Mouse (Mus musculus) liver, adult 2 months (tissue): ENCODE measurements at regions not wholly inside any gene's neighbourhood (a gene's known extent, or its start where the extent isn't known, plus 50 kb on each side); places are given as distances from the start of the nearest gene placed in this dataset.

ENCODE experiments used
- DNase-seq: peaks from one replicate; pipeline ENCODE4 v3.0.0-alpha.2; 2011; ENCODE audit warnings: low read depth, low spot score; ENCODE audit errors: extremely low read depth
- H3K27ac ChIP-seq: fragments of 200-500 bp; replicated peaks from 2 replicates; pipeline ENCODE4 v1.5.1; 2012; ENCODE audit warnings: low read depth, mild to moderate bottlenecking, control low read depth, inconsistent platforms, low read length; ENCODE audit not compliant: insufficient read depth
- H3K27me3 ChIP-seq: fragments of 200-500 bp; 2 replicates; pipeline ENCODE4 v1.6.1; 2012; ENCODE audit warnings: mild to moderate bottlenecking, moderate library complexity, low read length, inconsistent platforms; ENCODE audit not compliant: control insufficient read depth, insufficient read depth
- H3K36me3 ChIP-seq: fragments of 200-500 bp; 2 replicates; pipeline ENCODE4 v1.6.1; 2012; ENCODE audit warnings: low read length, inconsistent platforms; ENCODE audit not compliant: control insufficient read depth, insufficient read depth
- H3K4me1 ChIP-seq: fragments of 200-500 bp; 2 replicates; pipeline ENCODE4 v1.6.1; 2011; ENCODE audit warnings: low read length; ENCODE audit not compliant: control insufficient read depth, insufficient read depth
- H3K4me3 ChIP-seq: fragments of 200-500 bp; 2 replicates; pipeline ENCODE4 v1.5.1; 2011; ENCODE audit warnings: low read depth, mild to moderate bottlenecking, control low read depth, low read length, moderate library complexity; ENCODE audit not compliant: insufficient read depth
- H3K79me2 ChIP-seq: fragments of 200-500 bp; 2 replicates; pipeline ENCODE4 v1.6.1; 2012; ENCODE audit warnings: inconsistent platforms, mild to moderate bottlenecking, low read length, moderate library complexity; ENCODE audit not compliant: control insufficient read depth, insufficient read depth
- H3K9ac ChIP-seq: fragments of 200-500 bp; 2 replicates; pipeline ENCODE4 v1.6.1; 2012; ENCODE audit warnings: low read depth, mild to moderate bottlenecking, control low read depth, inconsistent platforms, low read length
- CTCF ChIP-seq: fragments of 200-500 bp; IDR thresholded peaks from 2 replicates; pipeline ENCODE4 v1.5.1; 2011; ENCODE audit warnings: low read depth, low read length, control low read depth
- POLR2A ChIP-seq: fragments of 200-500 bp; IDR thresholded peaks from 2 replicates; pipeline ENCODE4 v1.6.1; 2011; ENCODE audit warnings: low read length, control low read depth; ENCODE audit not compliant: insufficient read depth; ENCODE audit errors: extremely low read depth
- WGBS: fragments of 180-500 bp; shearing (Covaris S2); methylation state at CpG from one replicate; pipeline ENCODE4 v1.1.7; 2018; 5-methylcytosine and 5-hydroxymethylcytosine counted together

GRCm38 (mm10) chr13:59206186-59206585 lies 378.8 kb downstream of the Agtpbp1 start:
- Histone ChIP-seq H3K9ac (no peak overlapping the region), H3K79me2 (no peaks in the 10 kb centered on the region), H3K4me3 (no peak overlapping the region), H3K36me3 (no peaks in the 10 kb centered on the region), H3K27ac (no peak overlapping the region), H3K27me3 (peaks cover 4% of the 10 kb centered on the region; the same call in 1 of the 2 replicates), H3K4me1 (no peaks in the 10 kb centered on the region)
- no peak for DNase-seq
- WGBS = 84% methylated on average over 3 of the region's 3 CpGs
- no peak for TF ChIP-seq POLR2A
- TF ChIP-seq CTCF = no peak

DNA sequence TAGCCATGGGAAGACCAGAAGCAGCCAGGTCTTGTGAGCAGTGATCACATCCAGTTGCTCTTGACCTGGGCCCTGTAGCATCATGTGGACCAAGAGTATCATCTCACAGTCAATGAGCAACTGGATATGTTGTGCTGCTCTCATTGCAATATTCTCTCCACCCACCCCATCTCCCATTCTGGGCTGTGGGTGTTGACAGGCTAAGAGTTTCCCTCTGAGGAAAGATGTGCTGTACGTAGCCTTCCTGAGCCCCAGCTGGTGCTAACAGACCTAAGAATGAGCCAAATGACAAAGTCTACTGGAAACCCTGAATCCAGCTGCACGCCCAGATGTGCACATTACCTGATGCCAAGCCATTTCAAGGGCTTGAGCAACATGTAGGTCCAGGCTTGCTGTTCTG lies 380.5 kb downstream of the Agtpbp1 start:
- Histone ChIP-seq H3K27me3 (peaks cover 4% of the 10 kb centered on the region; the same call in 1 of the 2 replicates), H3K4me3 (no peak overlapping the region), H3K79me2 (no peaks in the 10 kb centered on the region), H3K9ac (no peak overlapping the region), H3K4me1 (no peaks in the 10 kb centered on the region), H3K36me3 (no peaks in the 10 kb centered on the region), H3K27ac (no peak overlapping the region)
- no peak for DNase-seq
- 75% methylated on average over 2 of the region's 2 CpGs for WGBS
- no peak for TF ChIP-seq CTCF

- 76% methylated on average over 5 of the region's 5 CpGs for WGBS
Measured at GRCm38 (mm10) chr13:59196311-59196710, 388.7 kb downstream of the Agtpbp1 start.

GRCm38 (mm10) chr13:59188431-59188830 lies 382.1 kb downstream of the Ntrk2 start:
- Histone ChIP-seq H3K27ac (no peak overlapping the region), H3K4me3 (no peak overlapping the region), H3K27me3 (no peaks in the 10 kb centered on the region; the same call in 1 of the 2 replicates), H3K79me2 (no peaks in the 10 kb centered on the region), H3K4me1 (no peaks in the 10 kb centered on the region), H3K9ac (no peak overlapping the region), H3K36me3 (no peaks in the 10 kb centered on the region)
- WGBS = 83% methylated on average over 11 of the region's 11 CpGs
- no peak for DNase-seq
- TF ChIP-seq POLR2A (no peak), CTCF (no peak)

More at GRCm38 (mm10) chr13:59196311-59196710, 388.7 kb downstream of the Agtpbp1 start:
- no peak overlapping the region for H3K4me3 ChIP-seq
- no peak overlapping the region for H3K9ac ChIP-seq
- H3K79me2 ChIP-seq = no peaks in the 10 kb centered on the region
- H3K36me3 ChIP-seq = no peaks in the 10 kb centered on the region
- DNase-seq = no peak
- no peaks in the 10 kb centered on the region for H3K27me3 ChIP-seq
- TF ChIP-seq CTCF (no peak), POLR2A (no peak)
- no peak overlapping the region for H3K27ac ChIP-seq
- H3K4me1 ChIP-seq = no peaks in the 10 kb centered on the region
